Mouse (Mus musculus): Measurements from ENCODE around the gene Cep19. TPM values are rescaled to one million over a fixed set of nuclear protein-coding genes. Genes with fewer than 3 reads are reported as not detected.

Gene Cep19
- polyA plus RNA-seq (2015; fragmentation: Nextera tagmentation; extraction: Ambion mirVana), result 11.6 and 12.2 TPM in 2 replicates

DNA sequence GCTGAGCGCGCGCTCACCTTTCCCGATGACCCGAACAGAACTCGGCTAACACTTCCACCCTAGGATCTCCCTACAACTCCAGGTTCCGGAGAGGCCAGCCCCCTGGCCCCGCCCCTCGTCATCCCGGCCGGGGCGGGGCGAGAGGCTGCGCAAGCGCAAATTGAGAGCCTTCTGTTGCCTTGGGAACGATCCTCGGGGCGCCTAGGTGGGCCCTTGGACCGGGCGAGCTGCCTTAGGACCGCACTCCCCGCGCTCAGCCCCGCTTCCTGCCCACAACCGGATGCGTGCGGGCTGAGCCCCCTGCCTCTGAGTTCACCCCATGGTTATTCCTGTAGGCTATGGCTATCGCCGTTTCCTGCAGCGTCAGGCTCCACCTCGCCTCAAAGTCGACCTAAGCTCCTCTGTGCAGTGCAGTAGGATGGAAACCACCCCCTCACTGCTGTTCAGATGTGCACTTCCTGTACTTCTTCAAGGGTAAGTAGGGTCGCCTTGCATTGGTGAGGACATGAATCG, at the start of gene Cep19, which contains the start of gene Pigx:
Gene Cep19 (plus strand): TSS at position 163 of the 513 bp plus-strand sequence.
Gene Pigx (minus strand): TSS at position 103 of the 513 bp plus-strand sequence.

GRCm38 (mm10) chr16:32078991-32079511, 20.5 kb upstream of the Cep19 start, which contains the start of gene Pak2:
TSS of gene Pak2 (minus strand) at chr16:32079342.

Other genes starting within 250 kb of the Cep19 start
- gene Meltf, start 221.0 kb upstream of the Cep19 start, polyA plus RNA-seq (2015; fragmentation: Nextera tagmentation; extraction: Ambion mirVana), result 0.06 and 0.08 TPM in 2 replicates
- 2.4 and 3.4 TPM in 2 replicates for gene Pigz, start 165.9 kb upstream of the Cep19 start, polyA plus RNA-seq (2015; fragmentation: Nextera tagmentation; extraction: Ambion mirVana)
- 80.0 and 93.9 TPM in 2 replicates for gene 0610012G03Rik, start 151.3 kb upstream of the Cep19 start, polyA plus RNA-seq (2015; fragmentation: Nextera tagmentation; extraction: Ambion mirVana)
- gene Ncbp2, start 151.3 kb upstream of the Cep19 start, polyA plus RNA-seq (2015; fragmentation: Nextera tagmentation; extraction: Ambion mirVana), result 46.7 and 65.2 TPM in 2 replicates
- 7.5 and 9.4 TPM in 2 replicates for gene Senp5, start 96.5 kb upstream of the Cep19 start, polyA plus RNA-seq (2015; fragmentation: Nextera tagmentation; extraction: Ambion mirVana)
- 32.3 and 38.3 TPM in 2 replicates for gene Pak2, start 20.5 kb upstream of the Cep19 start, polyA plus RNA-seq (2015; fragmentation: Nextera tagmentation; extraction: Ambion mirVana)
- gene Pigx, start 60 bp upstream of the Cep19 start, polyA plus RNA-seq (2015; fragmentation: Nextera tagmentation; extraction: Ambion mirVana), result 68.3 and 74.3 TPM in 2 replicates
- gene Nrros, start 65.8 kb downstream of the Cep19 start, polyA plus RNA-seq (2015; fragmentation: Nextera tagmentation; extraction: Ambion mirVana), result 13.7 and 16.6 TPM in 2 replicates
- not detected in 2 replicates for gene Bex6, start 80.0 kb downstream of the Cep19 start, polyA plus RNA-seq (2015; fragmentation: Nextera tagmentation; extraction: Ambion mirVana)
- gene Fbxo45, start 147.4 kb downstream of the Cep19 start, polyA plus RNA-seq (2015; fragmentation: Nextera tagmentation; extraction: Ambion mirVana), result 5.7 and 7.4 TPM in 2 replicates
- gene Wdr53, start 147.4 kb downstream of the Cep19 start, polyA plus RNA-seq (2015; fragmentation: Nextera tagmentation; extraction: Ambion mirVana), result 11.9 and 13.8 TPM in 2 replicates
- not detected in 2 replicates for gene Smco1, start 171.7 kb downstream of the Cep19 start, polyA plus RNA-seq (2015; fragmentation: Nextera tagmentation; extraction: Ambion mirVana)
- gene Rnf168, start 177.7 kb downstream of the Cep19 start, polyA plus RNA-seq (2015; fragmentation: Nextera tagmentation; extraction: Ambion mirVana), result 15.5 and 18.5 TPM in 2 replicates
- 6.7 and 10.8 TPM in 2 replicates for gene Ubxn7, start 232.5 kb downstream of the Cep19 start, polyA plus RNA-seq (2015; fragmentation: Nextera tagmentation; extraction: Ambion mirVana)

Measured in urinary bladder, postnatal 0 days (tissue).